Mouse (Mus musculus) MEL (cell line): ENCODE data around the gene Agpat4. TPM values are rescaled to one million over a fixed set of nuclear protein-coding genes. Genes with fewer than 3 reads are reported as not detected.

Experiments
- DNase-seq: peaks from one replicate; pipeline ENCODE4 v3.0.0; 2011; ENCODE audit warnings: low read depth, low spot score
- H3K27ac ChIP-seq: 2 replicates; pipeline ENCODE4 v1.5.1; 2012; ENCODE audit warnings: low read depth, mild to moderate bottlenecking, control low read depth, low read length, moderate library complexity; ENCODE audit not compliant: control insufficient read depth
- H3K27me3 ChIP-seq, 2 experiments: fragments of 150-350 bp in 1 of 2; sonication (generic) in 1 of 2; 2 replicates each; pipeline ENCODE4 v1.6.1; 2012; ENCODE audit warnings: low read length in 2 of 2, mild to moderate bottlenecking in 2 of 2, improper control_type of control experiment in 1 of 2, moderate library complexity in 1 of 2; ENCODE audit not compliant: insufficient read depth in 2 of 2, control insufficient read depth in 1 of 2
- H3K36me3 ChIP-seq, 2 experiments: 2 replicates each; pipeline ENCODE4 v1.6.1; 2012 to 2014; ENCODE audit warnings: low read length in 2 of 2, improper control_type of control experiment in 1 of 2, inconsistent platforms in 1 of 2, mild to moderate bottlenecking in 1 of 2; ENCODE audit not compliant: insufficient read depth in 2 of 2, control insufficient read depth in 1 of 2
- H3K4me1 ChIP-seq, 2 experiments: fragments of 150-350 bp in 1 of 2; sonication (generic) in 1 of 2; 2 replicates each; pipeline ENCODE4 v1.6.1; 2012; ENCODE audit warnings: low read length in 2 of 2, improper control_type of control experiment in 1 of 2, mild to moderate bottlenecking in 1 of 2; ENCODE audit not compliant: insufficient read depth in 2 of 2, control insufficient read depth in 1 of 2
- H3K4me3 ChIP-seq, 2 experiments: fragments of 150-350 bp in 1 of 2; sonication (generic) in 1 of 2; 2 replicates each; pipeline ENCODE4 v1.5.1; 2012; ENCODE audit warnings: low read depth in 2 of 2, low read length in 2 of 2, mild to moderate bottlenecking in 2 of 2, moderate library complexity in 2 of 2, control low read depth in 1 of 2, improper control_type of control experiment in 1 of 2; ENCODE audit not compliant: control insufficient read depth in 1 of 2, insufficient read depth in 1 of 2
- H3K79me2 ChIP-seq: 2 replicates; pipeline ENCODE4 v1.6.1; 2012; ENCODE audit warnings: mild to moderate bottlenecking, low read length, moderate library complexity; ENCODE audit not compliant: control insufficient read depth, poor library complexity, insufficient read depth
- H3K9ac ChIP-seq: 2 replicates; pipeline ENCODE4 v1.6.1; 2012; ENCODE audit warnings: low read depth, mild to moderate bottlenecking, control low read depth, low read length, moderate library complexity; ENCODE audit not compliant: control insufficient read depth, poor library complexity, severe bottlenecking
- H3K9me3 ChIP-seq: fragments of 150-350 bp; sonication (generic); replicated peaks from 2 replicates; pipeline ENCODE4 v1.6.1; 2012; ENCODE audit warnings: mild to moderate bottlenecking, low read length, improper control_type of control experiment, moderate library complexity; ENCODE audit not compliant: insufficient read depth
- BHLHE40 ChIP-seq: IDR thresholded peaks from 2 replicates; pipeline ENCODE4 v1.6.1; 2012; ENCODE audit warnings: low read depth, mild to moderate bottlenecking, inconsistent platforms, low read length, improper control_type of control experiment, borderline replicate concordance
- CHD1 ChIP-seq: IDR thresholded peaks from 2 replicates; pipeline ENCODE4 v1.6.1; 2012; ENCODE audit warnings: low read depth, mild to moderate bottlenecking, inconsistent platforms, low read length, improper control_type of control experiment
- CHD2 ChIP-seq: IDR thresholded peaks from 2 replicates; pipeline ENCODE4 v1.6.1; 2011; ENCODE audit warnings: low read length, improper control_type of control experiment
- CTCF ChIP-seq, 3 experiments: IDR thresholded peaks in 2 of 3; conservative IDR thresholded peaks in 1 of 3; 2 replicates each; pipeline ENCODE4 v1.5.1; 2011 to 2012; ENCODE audit warnings: low read length in 3 of 3, low read depth in 2 of 3, mild to moderate bottlenecking in 2 of 3, improper control_type of control experiment in 1 of 3, inconsistent platforms in 1 of 3, mixed read lengths in 1 of 3, moderate library complexity in 1 of 3; ENCODE audit not compliant: control insufficient read depth in 1 of 3, insufficient read depth in 1 of 3, poor library complexity in 1 of 3, severe bottlenecking in 1 of 3
- E2F4 ChIP-seq: IDR thresholded peaks from 2 replicates; pipeline ENCODE4 v1.6.1; 2011; ENCODE audit warnings: low read depth, low read length, improper control_type of control experiment, borderline replicate concordance
- ETS1 ChIP-seq: IDR thresholded peaks from 2 replicates; pipeline ENCODE4 v1.6.1; 2012; ENCODE audit warnings: low read depth, mild to moderate bottlenecking, inconsistent platforms, low read length, improper control_type of control experiment, moderate library complexity
- GABPA ChIP-seq: IDR thresholded peaks from 2 replicates; pipeline ENCODE4 v1.6.1; 2012; ENCODE audit warnings: low read depth, mild to moderate bottlenecking, inconsistent platforms, low read length, improper control_type of control experiment, moderate library complexity
- GATA1 ChIP-seq: IDR thresholded peaks from 2 replicates; pipeline ENCODE4 v1.6.1; 2011; ENCODE audit warnings: low read depth, low read length, improper control_type of control experiment
- JUND ChIP-seq: IDR thresholded peaks from 2 replicates; pipeline ENCODE4 v1.6.1; 2011; ENCODE audit warnings: low read depth, mild to moderate bottlenecking, improper control_type of control experiment, low read length
- KAT2A ChIP-seq: conservative IDR thresholded peaks from 2 replicates; pipeline ENCODE4 v1.6.1; 2012; ENCODE audit warnings: low read depth, low read length, improper control_type of control experiment, inconsistent platforms
- MAFK ChIP-seq: IDR thresholded peaks from 2 replicates; pipeline ENCODE4 v1.6.1; 2011; ENCODE audit warnings: low read depth, mild to moderate bottlenecking, low read length, improper control_type of control experiment, borderline replicate concordance
- MAX ChIP-seq: IDR thresholded peaks from 2 replicates; pipeline ENCODE4 v1.6.1; 2011; ENCODE audit warnings: low read length, improper control_type of control experiment
- MXI1 ChIP-seq: IDR thresholded peaks from 2 replicates; pipeline ENCODE4 v1.6.1; 2011; ENCODE audit warnings: mild to moderate bottlenecking, low read depth, low read length, improper control_type of control experiment
- POLR2AphosphoS5 ChIP-seq: IDR thresholded peaks from 2 replicates; pipeline ENCODE4 v1.6.1; 2012; ENCODE audit warnings: low read depth, borderline replicate concordance, mild to moderate bottlenecking, inconsistent platforms, low read length, moderate library complexity, mixed read lengths
- SIN3A ChIP-seq: IDR thresholded peaks from 2 replicates; pipeline ENCODE4 v1.6.1; 2012; ENCODE audit warnings: low read length, improper control_type of control experiment, inconsistent platforms
- SMC3 ChIP-seq: IDR thresholded peaks from 2 replicates; pipeline ENCODE4 v1.6.1; 2011; ENCODE audit warnings: low read depth, low read length, improper control_type of control experiment
- TAL1 ChIP-seq: IDR thresholded peaks from 2 replicates; pipeline ENCODE4 v1.6.1; 2012; ENCODE audit warnings: mild to moderate bottlenecking, inconsistent platforms, low read length, moderate library complexity, mixed read lengths
- ZKSCAN1 ChIP-seq: IDR thresholded peaks from 2 replicates; pipeline ENCODE4 v1.6.1; 2012; ENCODE audit warnings: low read depth, mild to moderate bottlenecking, inconsistent platforms, low read length, improper control_type of control experiment, moderate library complexity
- ZNF384 ChIP-seq: IDR thresholded peaks from 2 replicates; pipeline ENCODE4 v1.6.1; 2012; ENCODE audit warnings: low read depth, mild to moderate bottlenecking, inconsistent platforms, low read length, improper control_type of control experiment
- polyA plus RNA-seq, 2 experiments: library from polyadenylated mRNA; stranded (reverse) in 1 of 2; unstranded in 1 of 2; fragments of >175 nt in 1 of 2; fragments of >200 nt in 1 of 2; gene quantifications; 2 replicates each; pipeline versions ENCODE4 v1.2.1 to v1.2.4; 2012; ENCODE audit warnings: low replicate concordance in 2 of 2, low read depth in 1 of 2; ENCODE audit not compliant: insufficient read length in 2 of 2, insufficient read depth in 1 of 2, missing spikeins in 1 of 2
- total RNA-seq: library from RNA; depleted of rRNA; stranded (reverse); fragments of 300-350 nt; gene quantifications from 2 replicates; pipeline ENCODE4 v1.2.3, GENCODE M21; 2012

The Agpat4 gene
- total and polyA plus RNA-seq, 3 experiments = 3.3 to 9.3 TPM; not detected in 1

- DNase-seq = no peak
- Histone ChIP-seq H3K4me3 (no peak overlapping the region), H3K79me2 (no peaks in the 10 kb centered on the region), H3K27me3 (no peaks in the 10 kb centered on the region; a peak in 1 of 4 replicates), H3K9ac (no peak overlapping the region), H3K4me1 (no peaks in the 10 kb centered on the region), H3K27ac (no peak overlapping the region), H3K9me3 (no peaks in the 10 kb centered on the region), H3K36me3 (no peaks in the 10 kb centered on the region)
- TF ChIP-seq JUND = no peak
- no peak for TF ChIP-seq SMC3
- no peak for TF ChIP-seq GATA1
- TF ChIP-seq MXI1 = no peak
- TF ChIP-seq ZNF384 = no peak
- no peak for TF ChIP-seq POLR2AphosphoS5
- no peak for TF ChIP-seq ETS1
- no peak for TF ChIP-seq MAFK
- no peak for TF ChIP-seq CHD2
- no peak for TF ChIP-seq SIN3A
- TF ChIP-seq CHD1 = no peak
- TF ChIP-seq TAL1 = no peak
- no peak for TF ChIP-seq BHLHE40
- TF ChIP-seq GABPA = no peak
Measured at GRCm38 (mm10) chr17:12080656-12081495, 37.6 kb upstream of the Agpat4 start.

- Histone ChIP-seq H3K36me3 (no peaks in the 10 kb centered on the region), H3K4me1 (no peaks in the 10 kb centered on the region), H3K27me3 (no peaks in the 10 kb centered on the region; a peak in 1 of 4 replicates), H3K9me3 (no peaks in the 10 kb centered on the region), H3K9ac (no peak overlapping the region), H3K4me3 (no peak overlapping the region), H3K27ac (no peak overlapping the region), H3K79me2 (no peaks in the 10 kb centered on the region)
- no peak for TF ChIP-seq POLR2AphosphoS5
- TF ChIP-seq ZKSCAN1 = no peak
- TF ChIP-seq E2F4 = no peak
- no peak for TF ChIP-seq MAX
- no peak for TF ChIP-seq SIN3A
- no peak for TF ChIP-seq CTCF (IDR thresholded peaks at IDR 0.05 in 2 of 3, conservative IDR thresholded peaks at IDR 0.05 in 1 of 3; ENCODE audit: control insufficient read depth in 1 of 3, insufficient read depth in 1 of 3, low read depth in 2 of 3, low read length in 3 of 3, poor library complexity in 1 of 3, severe bottlenecking in 1 of 3)
- no peak for TF ChIP-seq CHD2
- TF ChIP-seq KAT2A = no peak
- TF ChIP-seq JUND = no peak
- TF ChIP-seq SMC3 = no peak
- DNase-seq = no peak
Measured at GRCm38 (mm10) chr17:12082201-12082600, 36.3 kb upstream of the Agpat4 start.
